ENCODE assay signal across 9 mouse cellular contexts in the genomic region with DNA sequence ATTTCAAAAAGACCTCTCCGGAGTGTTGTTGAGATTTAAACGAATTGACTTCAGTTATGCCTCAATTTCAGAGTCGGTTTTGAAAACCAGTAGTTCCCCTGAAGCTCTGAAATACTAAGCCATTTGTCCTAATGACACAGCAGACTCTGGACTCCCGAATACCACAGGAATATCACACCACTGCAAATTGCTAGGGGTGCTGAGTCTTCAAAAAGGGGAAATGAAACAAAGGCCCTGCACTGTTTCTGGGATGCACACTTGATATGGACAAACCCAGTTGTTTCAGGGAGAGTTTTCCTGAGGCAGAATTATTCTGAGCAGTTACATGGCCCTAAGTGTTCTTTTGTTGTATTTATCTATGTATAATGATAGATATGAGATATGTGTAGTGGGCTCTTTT. TPM values are rescaled to one million over a fixed set of nuclear protein-coding genes. Genes with fewer than 3 reads are reported as not detected.
DNase-seq lines count a peak whose midpoint lies in the region; ATAC-seq and TF ChIP-seq lines count a peak whose summit lies in the region.
"Had no signal": no experiment of that assay in that cellular context is flagged by ENCODE, and none has a peak within 500 bp of the region (broad histone marks: within the 10 kb centered on the region; RNA-seq: fewer than 3 reads in every experiment).

No protein-coding gene starts in this region.

- intact Hi-C loops in gastrocnemius, postnatal 14 days (cut with DNase I; ENCODE audit: low total_unique reads) = no loop called here

- no peak for DNase-seq in kidney, postnatal 14 days
- no peak for DNase-seq in limb, embryonic 10.5 days (ENCODE audit: low spot score)
- no peak for DNase-seq in gastrocnemius, postnatal 14 days
- DNase-seq in thymus, adult 2 months = no peak
- no peak for DNase-seq in spleen, adult 12 weeks (ENCODE audit: low spot score)

- no peaks in the 10 kb centered on the region for H3K27me3 ChIP-seq in kidney, embryonic 16.5 days (ENCODE audit: insufficient read depth, low read length)
- H3K27me3 ChIP-seq in embryonic facial prominence, embryonic 13.5 days = no peaks in the 10 kb centered on the region; the same call in 1 of the 2 replicates
- H3K27me3 ChIP-seq in limb, embryonic 10.5 days (ENCODE audit: low read depth, poor library complexity, severe bottlenecking) = no peaks in the 10 kb centered on the region
- H3K27me3 ChIP-seq in myocyte (ENCODE audit: control insufficient read depth, insufficient read depth, insufficient read length) = no peaks in the 10 kb centered on the region
- no peaks in the 10 kb centered on the region for H3K27me3 ChIP-seq in thymus, adult 2 months (ENCODE audit: control insufficient read depth, insufficient read depth, low read length)

- H3K9me3 ChIP-seq in kidney, embryonic 16.5 days (ENCODE audit: low read length) = no peaks in the 10 kb centered on the region
- no peaks in the 10 kb centered on the region for H3K9me3 ChIP-seq in embryonic facial prominence, embryonic 13.5 days
- H3K9me3 ChIP-seq in limb, embryonic 10.5 days (replicated peaks) = no peaks in the 10 kb centered on the region

- 26% methylated on average over 4 of the region's 4 CpGs for WGBS in kidney, embryonic 16.5 days
- 23% methylated on average over 4 of the region's 4 CpGs for WGBS in embryonic facial prominence, embryonic 13.5 days
- 53% methylated on average over 4 of the region's 4 CpGs for WGBS in limb, embryonic 10.5 days
- 15% methylated on average over 4 of the region's 4 CpGs for WGBS in thymus, adult 2 months

- H3K36me3 ChIP-seq in kidney, embryonic 16.5 days (ENCODE audit: insufficient read depth, low read length) = no peaks in the 10 kb centered on the region
- H3K36me3 ChIP-seq in embryonic facial prominence, embryonic 13.5 days = no peaks in the 10 kb centered on the region
- H3K36me3 ChIP-seq in limb, embryonic 10.5 days = no peaks in the 10 kb centered on the region
- H3K36me3 ChIP-seq in myocyte (ENCODE audit: control insufficient read depth, insufficient read depth) = no peaks in the 10 kb centered on the region
- no peaks in the 10 kb centered on the region for H3K36me3 ChIP-seq in thymus, adult 2 months (ENCODE audit: control insufficient read depth, insufficient read depth, low read length)

- H3K27ac ChIP-seq in kidney, embryonic 16.5 days (ENCODE audit: low read length) = no peak overlapping the region
- H3K27ac ChIP-seq in embryonic facial prominence, embryonic 13.5 days = no peak overlapping the region; the same call in 1 of the 2 replicates
- no peak overlapping the region for H3K27ac ChIP-seq in limb, embryonic 10.5 days
- H3K27ac ChIP-seq in thymus, adult 2 months (ENCODE audit: control insufficient read depth, insufficient read depth, low read length) = no peak overlapping the region

- ATAC-seq in kidney, embryonic 16.5 days (ENCODE audit: low FRiP score, low TSS enrichment) = no peak
- no peak for ATAC-seq in embryonic facial prominence, embryonic 13.5 days (ENCODE audit: insufficient number of reproducible peaks, insufficient read depth, low FRiP score, low TSS enrichment, low read depth)

- H3K4me2 ChIP-seq in kidney, embryonic 16.5 days (replicated peaks; ENCODE audit: low read depth, low read length) = peak overlapping the region; percentile 77
- H3K4me2 ChIP-seq in embryonic facial prominence, embryonic 13.5 days = peak overlapping the region; percentile 76
- H3K4me2 ChIP-seq in myocyte (ENCODE audit: low read depth) = peak overlapping the region; percentile 95

- no peak overlapping the region for H3ac ChIP-seq in myocyte (ENCODE audit: control insufficient read depth, insufficient read length)

- no peak for TF ChIP-seq POLR2A in myocyte (IDR thresholded peaks at IDR 0.05; ENCODE audit: insufficient read length, low read depth)
- no peak for TF ChIP-seq POLR2A in thymus, adult 2 months (IDR thresholded peaks at IDR 0.05; ENCODE audit: control insufficient read depth, extremely low read depth, insufficient read depth, low read length, poor library complexity)

- peaks cover 59% of the 10 kb centered on the region for H3K79me2 ChIP-seq in myocyte (ENCODE audit: control insufficient read depth, insufficient read depth)

- peaks cover 8% of the 10 kb centered on the region for H3K4me1 ChIP-seq in kidney, embryonic 16.5 days (ENCODE audit: insufficient read depth, low read length)
- peaks cover 40% of the 10 kb centered on the region for H3K4me1 ChIP-seq in embryonic facial prominence, embryonic 13.5 days
- peaks cover 25% of the 10 kb centered on the region; the same call in 1 of the 2 replicates for H3K4me1 ChIP-seq in limb, embryonic 10.5 days
- H3K4me1 ChIP-seq in thymus, adult 2 months (replicated peaks; ENCODE audit: control insufficient read depth, insufficient read depth, low read length) = peaks cover 3% of the 10 kb centered on the region

- H3K4me3 ChIP-seq in kidney, embryonic 16.5 days (ENCODE audit: low read length) = peak overlapping the region; percentile 77
- H3K4me3 ChIP-seq in embryonic facial prominence, embryonic 13.5 days = peak overlapping the region; percentile 71
- 0 out of 2 replicates have a peak overlapping the region, but pooled peaks have one; percentile 13 for H3K4me3 ChIP-seq in limb, embryonic 10.5 days
- peak overlapping the region; percentile 81 for H3K4me3 ChIP-seq in myocyte
- no peak overlapping the region for H3K4me3 ChIP-seq in thymus, adult 2 months (ENCODE audit: control insufficient read depth, insufficient read depth, low read length)
- H3K4me3 ChIP-seq: erythroblast, embryonic 14.5 days had no signal

- no peak overlapping the region for H3K9ac ChIP-seq in kidney, embryonic 16.5 days (replicated peaks; ENCODE audit: low read length)
- H3K9ac ChIP-seq in embryonic facial prominence, embryonic 13.5 days = peak overlapping the region; percentile 52

- TF ChIP-seq CTCF in thymus, adult 2 months (IDR thresholded peaks at IDR 0.05; ENCODE audit: borderline replicate concordance, control insufficient read depth, extremely low read depth, insufficient read depth, low read length, poor library complexity) = no peak

TF ChIP-seq in myocyte, 11 proteins besides CTCF, POLR2A, EP300 and RAD21:
- no peak for TF ChIP-seq REST (IDR thresholded peaks at IDR 0.05; ENCODE audit: insufficient read depth, insufficient read length)
- no peak for TF ChIP-seq MYOD1 (IDR thresholded peaks at IDR 0.05; ENCODE audit: control insufficient read depth in 1 of 3, insufficient read length in 2 of 3, low read depth in 2 of 3)
- TF ChIP-seq MYOG (IDR thresholded peaks at IDR 0.05; ENCODE audit: control insufficient read depth in 1 of 3, insufficient read depth in 1 of 3, insufficient read length in 2 of 3, low read depth in 2 of 3) = no peak
- TF ChIP-seq SRF (IDR thresholded peaks at IDR 0.05; ENCODE audit: control insufficient read depth, insufficient read length, low read depth) = no peak
- TF ChIP-seq USF1 (IDR thresholded peaks at IDR 0.05; ENCODE audit: low read depth) = no peak
- no peak for TF ChIP-seq TCF12 (IDR thresholded peaks at IDR 0.05; ENCODE audit: insufficient read depth, poor library complexity, severe bottlenecking)
- no peak for TF ChIP-seq TCF3 (IDR thresholded peaks at IDR 0.05; ENCODE audit: insufficient read length, low read depth)
- no peak for TF ChIP-seq E2F4 (IDR thresholded peaks at IDR 0.05; ENCODE audit: insufficient read depth)
- TF ChIP-seq POLR2AphosphoS2 (IDR thresholded peaks at IDR 0.05; ENCODE audit: insufficient read length, low read depth) = no peak
- TF ChIP-seq CEBPB (IDR thresholded peaks at IDR 0.05; ENCODE audit: insufficient read depth, poor library complexity, severe bottlenecking) = no peak
- no peak for TF ChIP-seq MAX (IDR thresholded peaks at IDR 0.05; ENCODE audit: low read depth)

RNA-seq across cellular contexts. Expression of gene Arhgap31, which starts 1.8 kb away (rescaled TPM):
- polyA plus RNA-seq in kidney, embryonic 16.5 days (2015; fragmentation: Nextera tagmentation; extraction: Ambion mirVana) = 10.8 and 13.3 TPM in 2 replicates
- 14.0 and 15.5 TPM in 2 replicates for polyA plus RNA-seq in embryonic facial prominence, embryonic 13.5 days (2015; fragmentation: Nextera tagmentation; extraction: Ambion mirVana)
- polyA plus RNA-seq in limb, embryonic 10.5 days (2016; fragmentation: Nextera tagmentation; extraction: Ambion mirVana) = 6.3 and 6.7 TPM in 2 replicates
- 5.8 TPM for polyA plus RNA-seq in myocyte (2012; fragmentation: generic; extraction: Trizol)
- total RNA-seq in gastrocnemius, postnatal 14 days (2021) = 10 to 100 TPM; 20.8 to 22.6 TPM
- polyA plus RNA-seq in thymus, adult 2 months (2012; rRNA removed) = 10.2 and 11.4 TPM in 2 replicates

RNA-seq across cellular contexts. Expression of gene B4galt4, which starts 30.8 kb away (rescaled TPM):
- 32.7 and 34.5 TPM in 2 replicates for polyA plus RNA-seq in kidney, embryonic 16.5 days (2015; fragmentation: Nextera tagmentation; extraction: Ambion mirVana)
- 23.1 and 29.1 TPM in 2 replicates for polyA plus RNA-seq in embryonic facial prominence, embryonic 13.5 days (2015; fragmentation: Nextera tagmentation; extraction: Ambion mirVana)
- 19.2 and 23.0 TPM in 2 replicates for polyA plus RNA-seq in limb, embryonic 10.5 days (2016; fragmentation: Nextera tagmentation; extraction: Ambion mirVana)
- 6.6 TPM for polyA plus RNA-seq in myocyte (2012; fragmentation: generic; extraction: Trizol)
- total RNA-seq in gastrocnemius, postnatal 14 days (2021) = 1 to 10 TPM; 3.6 to 5.7 TPM
- polyA plus RNA-seq in thymus, adult 2 months (2012; rRNA removed) = 2.1 TPM in 2 replicates
- polyA plus RNA-seq: erythroblast, embryonic 14.5 days had no signal
